Mouse (Mus musculus): ENCODE data around the gene Sfxn1.

Sfxn1 gene

DNA sequence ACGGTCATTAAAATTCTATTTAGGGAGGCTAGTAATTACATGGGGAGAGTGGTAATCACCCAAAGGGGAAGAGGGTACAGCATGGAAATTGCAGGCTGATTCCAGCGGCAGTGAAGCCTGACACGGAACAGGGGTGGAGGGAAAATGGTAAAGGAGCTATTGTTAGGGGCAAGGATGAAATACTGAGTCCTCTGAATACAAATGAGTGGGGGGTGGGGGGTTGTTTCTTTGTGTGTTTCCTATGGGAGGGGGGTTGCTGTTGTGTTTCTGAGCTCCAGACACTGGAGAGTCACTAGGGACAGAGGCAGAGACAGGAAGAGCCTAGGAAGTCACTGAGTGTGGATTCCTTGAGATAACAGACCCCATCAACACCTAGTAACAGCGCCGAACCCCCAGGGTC lies 72.1 kb downstream of the Sfxn1 start:
- no peak for DNase-seq

- DNase-seq: no peak
Measured at GRCm38 (mm10) chr13:54144624-54145023, 73.0 kb downstream of the Sfxn1 start.

DNA sequence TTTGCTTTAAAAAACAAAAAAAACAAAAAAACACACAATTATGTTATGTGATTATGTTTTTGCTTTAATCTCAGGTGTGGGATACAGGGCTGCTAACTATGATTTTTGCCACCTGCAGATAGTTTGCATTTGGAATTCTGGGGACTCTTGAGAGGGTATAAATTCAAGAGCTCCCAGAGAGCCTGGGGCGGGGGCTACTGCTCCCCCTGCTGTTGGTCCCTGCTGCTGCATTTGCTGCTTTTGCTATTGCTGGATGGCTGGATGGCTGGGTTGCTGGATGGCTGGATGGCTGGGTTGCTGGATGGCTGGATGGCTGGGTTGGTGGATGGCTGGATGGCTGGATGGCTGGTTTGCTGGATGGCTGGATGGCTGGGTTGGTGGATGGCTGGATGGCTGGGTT lies 75.7 kb downstream of the Sfxn1 start:
- DNase-seq: no peak

GRCm38 (mm10) chr13:54152421-54152820 lies 80.8 kb downstream of the Sfxn1 start:
- no peak for DNase-seq

DNA sequence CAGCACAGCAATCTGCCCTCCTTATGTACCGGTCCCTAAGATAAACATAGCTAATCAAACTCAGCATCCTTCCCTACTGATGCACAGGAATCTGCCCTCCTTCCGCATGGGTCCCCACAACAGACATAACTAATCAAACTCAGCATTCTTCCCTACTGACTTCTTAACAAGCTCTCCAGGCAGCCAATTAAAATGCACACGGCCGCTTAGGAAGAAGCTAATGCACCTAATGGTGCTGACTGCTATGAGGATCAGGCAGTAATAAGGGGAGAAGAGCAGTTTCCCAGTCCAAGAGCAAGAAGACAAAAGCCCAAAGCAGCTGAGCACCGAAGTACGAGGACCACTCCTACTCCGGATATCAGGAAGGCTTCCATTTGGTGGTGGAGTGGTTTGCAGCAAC lies 81.2 kb downstream of the Sfxn1 start:
- DNase-seq: no peak

DNA sequence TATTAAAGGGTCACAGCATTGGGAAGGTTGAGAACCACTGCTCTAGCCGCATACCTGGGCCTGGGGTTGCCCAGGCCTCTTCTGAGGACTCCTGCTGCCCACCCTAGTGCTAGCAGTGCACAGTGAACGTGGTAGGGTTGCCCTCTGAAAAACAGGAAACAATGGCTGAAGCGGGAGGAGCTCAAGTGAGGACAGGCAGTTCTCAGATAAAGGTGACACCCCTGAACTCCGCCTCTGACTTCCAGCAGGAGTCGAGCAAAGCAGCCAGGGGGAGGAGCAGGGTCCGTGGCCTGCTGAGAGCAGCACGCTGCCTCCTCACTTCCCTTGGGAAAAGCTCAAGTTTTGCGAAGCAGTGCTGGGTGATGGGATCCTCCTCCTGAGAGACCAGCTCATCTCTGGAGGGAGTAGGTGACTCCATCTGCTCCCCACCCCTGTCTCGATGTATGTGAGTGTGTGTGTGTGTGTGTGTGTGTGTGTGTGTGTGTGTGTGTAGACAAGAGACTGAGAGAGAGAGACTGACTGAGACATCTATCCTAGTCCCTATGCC lies 82.1 kb downstream of the Sfxn1 start:
- no peak for DNase-seq

GRCm38 (mm10) chr13:54155822-54156221 lies 84.2 kb downstream of the Sfxn1 start:
- DNase-seq: no peak

All from kidney, adult 11 months (tissue).